Mouse (Mus musculus) c-Kit-positive CD71-positive TER-119-negative erythroid progenitor cells, embryonic 14.5 days (primary cell): ENCODE results near the gene Gas2l3.

Source experiments
- DNase-seq: peaks from one replicate; pipeline ENCODE4 v3.0.0-alpha.2; 2013; ENCODE audit warnings: low read depth

Gas2l3 gene

DNA sequence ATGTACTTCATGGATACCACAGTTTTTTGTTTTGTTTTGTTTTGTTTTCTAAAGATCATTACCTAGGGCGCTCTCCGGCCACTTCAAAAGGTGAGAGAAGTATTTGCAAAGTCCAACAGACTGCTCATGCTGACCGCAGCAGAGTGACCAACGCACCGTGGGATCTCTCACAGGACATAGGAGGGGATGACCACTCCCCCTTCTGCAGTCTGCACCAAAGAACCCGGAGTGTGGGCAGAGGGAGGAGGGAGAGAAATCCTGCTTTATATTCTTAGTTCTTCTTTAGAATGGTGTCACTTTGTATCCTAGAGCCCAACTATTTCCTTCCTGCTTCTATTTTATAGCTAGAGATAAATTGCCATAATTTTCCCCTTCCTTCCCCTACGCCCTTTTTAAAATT is 48.4 kb downstream of the Gas2l3 start:
- DNase-seq: no peak

DNA sequence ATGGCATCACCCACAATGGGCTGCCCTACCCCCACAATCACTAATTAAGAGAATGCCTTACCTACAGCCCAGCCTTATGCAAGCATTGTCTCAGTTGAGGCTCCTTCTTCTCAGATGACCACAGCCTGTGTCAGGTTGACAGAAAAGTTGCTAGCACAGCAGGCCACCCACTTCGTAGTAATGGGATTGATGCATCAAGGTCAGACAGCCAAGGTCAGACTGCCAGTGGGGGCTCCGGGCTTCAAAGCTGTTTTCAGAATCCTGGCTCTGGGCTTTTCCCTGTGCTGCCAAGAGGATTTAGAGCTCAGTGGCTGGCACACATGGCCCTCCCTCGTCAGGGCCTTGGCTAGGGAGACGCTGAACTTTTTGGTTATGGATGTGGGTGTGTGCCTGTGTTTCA is 51.1 kb downstream of the Gas2l3 start:
- no peak for DNase-seq

DNA sequence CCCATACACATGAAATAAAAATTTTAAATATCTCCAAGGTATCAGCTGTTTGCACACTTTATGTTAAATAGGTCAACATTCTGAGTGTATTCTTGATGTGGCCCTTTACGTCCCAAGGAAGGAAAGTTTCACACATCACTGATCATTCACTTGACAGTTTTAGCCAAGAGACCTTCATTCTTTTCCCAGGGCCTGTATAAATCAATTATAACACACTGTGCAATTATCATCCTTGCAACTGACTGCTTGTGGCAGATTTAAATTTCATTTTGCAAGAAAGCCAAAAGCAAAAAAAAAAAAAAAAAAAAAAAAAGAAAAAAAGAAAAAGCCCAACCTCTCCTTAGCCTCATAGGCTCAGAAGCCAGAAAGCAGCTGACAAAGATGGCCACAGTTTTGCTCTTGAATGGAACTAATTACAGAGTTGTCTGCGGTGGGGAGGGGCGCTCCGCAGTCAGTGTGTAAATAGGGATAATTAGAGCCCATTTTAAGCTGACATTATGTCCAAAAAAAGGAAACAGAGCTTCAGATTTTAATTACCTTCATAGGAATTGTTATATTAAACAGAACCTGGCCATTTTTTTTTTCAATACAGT is 52.1 kb downstream of the Gas2l3 start:
- no peak for DNase-seq

DNA sequence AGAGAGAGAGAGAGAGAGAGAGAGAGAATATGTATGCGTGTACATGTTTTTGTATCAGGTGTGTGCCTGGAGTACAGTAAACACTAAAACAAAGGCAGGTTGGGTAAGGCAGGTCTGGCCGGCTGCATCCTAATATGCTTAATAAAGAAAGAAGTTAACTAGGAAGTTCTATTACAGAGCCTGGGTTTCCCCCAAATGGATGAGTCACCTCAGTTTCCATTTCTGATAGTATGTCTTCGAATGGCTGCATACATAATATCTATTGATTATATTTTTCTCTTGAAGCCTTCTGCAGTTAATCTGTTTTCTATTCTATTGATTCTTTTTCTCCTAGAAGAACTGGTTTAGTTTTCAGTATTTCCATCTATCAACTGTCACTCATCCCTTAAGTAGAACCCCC is 57.3 kb downstream of the Gas2l3 start:
- DNase-seq: no peak

DNA sequence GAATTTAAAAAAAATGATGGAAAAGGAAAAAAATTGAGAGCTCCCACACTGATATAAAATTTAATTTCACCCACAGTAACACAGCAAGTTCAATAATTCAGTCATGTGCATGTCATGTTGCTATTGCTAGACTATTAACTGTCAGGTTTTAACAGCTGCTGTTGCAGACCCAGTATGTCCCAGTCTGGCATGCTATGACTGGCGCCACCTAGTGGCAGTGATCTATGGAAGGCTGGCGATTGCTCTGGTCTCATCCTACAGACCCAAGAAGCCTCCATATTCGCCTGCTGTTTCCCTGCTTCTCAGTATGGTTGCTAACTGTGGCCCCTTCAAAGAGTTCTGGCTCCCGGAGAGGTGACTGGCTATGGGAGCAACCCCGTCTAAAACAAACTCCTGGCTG is 60.3 kb downstream of the Gas2l3 start:
- peak; percentile 63 for DNase-seq

DNA sequence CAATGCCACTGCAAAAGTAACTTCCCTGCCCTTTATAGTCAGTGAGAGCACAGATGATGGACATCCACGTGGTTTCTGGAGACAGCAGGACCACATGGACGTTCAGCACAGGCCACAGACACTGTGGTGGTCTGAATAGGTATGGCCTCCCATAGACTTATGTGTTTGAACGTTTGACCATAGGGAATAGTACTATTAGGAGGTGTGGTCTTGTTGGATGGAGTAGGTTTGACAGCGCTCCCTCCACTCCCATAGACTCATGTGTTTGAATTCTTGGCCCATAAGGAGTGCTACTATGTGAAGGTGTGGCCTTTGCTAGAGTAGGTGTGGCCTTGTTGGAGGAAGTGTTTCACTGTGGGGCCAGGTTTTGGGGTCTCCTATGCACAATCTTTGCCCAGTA is 66.0 kb downstream of the Gas2l3 start:
- no peak for DNase-seq

DNA sequence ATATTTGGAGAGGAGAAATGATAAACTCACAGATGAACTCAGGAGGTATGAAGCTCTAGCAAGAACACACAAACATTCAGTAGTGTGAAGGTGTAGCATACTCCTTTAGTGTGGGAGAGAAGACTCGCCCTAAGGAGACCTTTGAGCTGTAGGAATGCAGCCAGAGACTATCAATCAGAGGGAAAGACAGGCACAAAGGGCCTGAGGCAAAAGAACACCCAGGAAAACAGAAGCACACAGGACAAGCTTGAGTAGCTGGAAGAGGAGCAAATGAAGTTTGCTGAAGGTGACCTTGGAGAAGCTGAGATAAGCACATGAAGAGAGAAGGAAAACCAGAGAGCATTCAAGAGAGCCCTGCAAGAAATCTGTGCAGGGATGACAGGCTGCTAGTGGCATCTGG is 73.7 kb downstream of the Gas2l3 start:
- DNase-seq: no peak

DNA sequence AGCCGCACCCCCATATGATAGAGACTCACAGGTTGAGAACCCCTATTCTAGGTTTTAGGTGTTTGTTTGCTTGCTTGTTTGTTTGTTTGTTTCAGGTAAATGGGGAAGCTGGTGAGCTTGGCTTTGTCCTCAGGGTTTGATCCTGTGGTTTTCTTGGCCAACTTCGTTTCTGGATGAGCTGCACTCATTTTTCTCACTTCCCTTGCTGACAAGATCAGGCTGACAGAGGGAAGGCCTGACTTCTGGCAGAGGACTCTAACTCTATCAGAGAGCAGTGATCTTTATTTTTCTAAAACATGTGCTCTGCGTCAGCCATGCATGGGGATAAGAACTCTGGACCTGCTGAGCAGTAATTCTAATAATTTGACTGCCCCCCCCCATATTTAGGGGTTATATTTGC is 84.8 kb downstream of the Gas2l3 start:
- no peak for DNase-seq
